Mouse (Mus musculus): ENCODE data around the gene Kpna3. TPM values are rescaled to one million over a fixed set of nuclear protein-coding genes. Genes with fewer than 3 reads are reported as not detected.
"Not testable (repeated sequence)": the region's sequence is repeated elsewhere in the genome, so short reads cannot be mapped to it uniquely, and the experiment has no call there.

Gene Kpna3
- total RNA-seq (2015; ENCODE audit: low replicate concordance), result 12.7 and 17.6 TPM in 2 replicates
- total RNA-seq (2017; ENCODE audit: low replicate concordance), result 11.0 and 13.4 TPM in 2 replicates

GRCm38 (mm10) chr14:61439661-61440559 lies at the start of gene Kpna3:
Gene Kpna3, minus strand, starts transcription at chr14:61439874.
- ATAC-seq (replicated peaks; ENCODE audit: low FRiP score, poor library complexity, severe bottlenecking), result peak; percentile 97

GRCm38 (mm10) chr14:61460365-61460764 lies 20.7 kb upstream of the Kpna3 start:
- no peak for ATAC-seq (replicated peaks; ENCODE audit: low FRiP score, poor library complexity, severe bottlenecking)

DNA sequence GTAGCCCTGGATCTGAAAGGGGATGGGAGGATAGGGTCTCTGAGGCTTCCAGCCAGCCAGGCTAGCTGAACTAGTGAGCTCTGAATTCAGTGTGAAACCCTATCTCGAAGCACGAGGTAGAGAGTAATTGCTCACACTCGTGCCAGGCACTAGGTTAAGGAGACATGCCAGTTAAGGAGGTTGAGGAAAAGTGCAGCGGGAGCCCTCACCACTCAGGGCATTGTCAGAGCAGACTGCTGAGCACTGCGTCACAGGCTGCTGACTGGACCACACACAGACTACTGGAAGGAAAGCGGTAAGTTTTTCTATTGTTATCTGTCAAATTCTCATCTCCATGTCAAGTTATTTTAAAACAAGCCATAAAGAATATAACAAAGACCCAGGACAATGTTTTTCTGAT lies 17.8 kb upstream of the Kpna3 start:
- no peak for ATAC-seq (replicated peaks; ENCODE audit: low FRiP score, poor library complexity, severe bottlenecking)

- ATAC-seq (replicated peaks; ENCODE audit: low FRiP score, poor library complexity, severe bottlenecking), result no peak
Measured at GRCm38 (mm10) chr14:61455571-61455970, 15.9 kb upstream of the Kpna3 start.

DNA sequence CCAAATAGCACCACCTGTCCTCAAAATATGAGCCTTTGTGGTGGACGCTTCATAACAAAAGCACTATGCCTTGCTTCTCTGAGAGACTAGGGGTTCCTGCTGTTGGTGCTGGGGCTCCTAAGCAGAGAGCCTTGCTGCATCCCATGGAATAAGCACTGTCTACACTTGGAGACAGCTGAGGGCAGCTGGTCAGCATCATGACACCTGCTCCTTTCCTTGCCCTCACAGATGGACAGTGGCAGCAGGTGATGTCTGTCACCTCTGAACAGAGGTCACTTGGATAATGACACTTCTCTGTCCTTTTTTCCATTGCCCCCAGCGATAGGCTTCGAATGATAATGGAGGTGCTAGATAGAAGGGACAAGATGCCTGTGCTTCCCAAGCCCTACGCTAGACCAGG lies 13.4 kb upstream of the Kpna3 start:
- no peak for ATAC-seq (replicated peaks; ENCODE audit: low FRiP score, poor library complexity, severe bottlenecking)

DNA sequence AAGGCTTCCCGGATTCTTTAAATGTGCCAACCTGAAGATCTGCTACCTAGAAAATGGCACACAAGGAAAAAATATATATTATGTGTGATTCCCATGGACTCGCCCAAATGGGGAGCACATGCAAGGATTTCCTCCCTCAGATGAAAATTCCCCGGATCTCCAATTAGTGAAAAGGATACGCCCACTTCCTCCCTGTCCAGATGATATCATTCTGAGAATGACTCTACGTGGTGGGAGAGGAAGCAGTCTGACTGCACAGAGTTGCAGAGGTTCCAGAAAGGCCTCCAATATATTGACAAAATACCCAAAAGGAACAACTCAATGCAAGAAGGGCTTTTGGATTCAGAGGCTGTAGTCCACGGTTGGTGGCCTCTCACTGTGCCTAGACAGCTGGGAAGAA lies 12.8 kb upstream of the Kpna3 start:
- ATAC-seq (replicated peaks; ENCODE audit: low FRiP score, poor library complexity, severe bottlenecking), result no peak

- no peak for ATAC-seq (replicated peaks; ENCODE audit: low FRiP score, poor library complexity, severe bottlenecking)
Measured at GRCm38 (mm10) chr14:61447775-61448174, 8.1 kb upstream of the Kpna3 start.

DNA sequence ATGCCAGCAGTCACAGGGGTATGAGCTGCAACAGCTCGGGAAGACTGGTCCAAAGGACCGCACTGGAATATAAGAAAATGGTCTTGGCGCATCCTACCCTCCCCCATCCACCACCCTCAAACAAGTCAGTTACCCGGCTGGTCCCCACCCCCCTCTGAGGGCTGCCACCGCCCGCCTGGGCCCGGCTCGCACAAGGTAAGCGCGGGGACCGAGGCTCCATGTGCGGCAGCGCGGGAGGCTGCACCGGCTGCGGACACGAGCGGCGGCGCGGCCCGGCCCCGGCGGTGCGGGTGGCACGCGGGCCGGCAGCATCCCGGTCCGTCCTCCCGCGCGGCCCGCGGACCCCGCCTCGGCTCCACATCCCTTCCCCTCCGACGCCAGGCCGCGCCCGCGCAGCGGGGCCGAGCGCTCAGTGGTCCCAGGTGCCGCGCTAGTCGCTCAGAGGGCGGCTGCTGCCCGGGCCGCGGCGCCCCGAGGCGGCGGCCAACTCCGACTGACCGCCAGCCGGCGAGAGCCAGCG lies 473 bp downstream of the Kpna3 start:
- peak; percentile 40 for ATAC-seq (replicated peaks; ENCODE audit: low FRiP score, poor library complexity, severe bottlenecking)

DNA sequence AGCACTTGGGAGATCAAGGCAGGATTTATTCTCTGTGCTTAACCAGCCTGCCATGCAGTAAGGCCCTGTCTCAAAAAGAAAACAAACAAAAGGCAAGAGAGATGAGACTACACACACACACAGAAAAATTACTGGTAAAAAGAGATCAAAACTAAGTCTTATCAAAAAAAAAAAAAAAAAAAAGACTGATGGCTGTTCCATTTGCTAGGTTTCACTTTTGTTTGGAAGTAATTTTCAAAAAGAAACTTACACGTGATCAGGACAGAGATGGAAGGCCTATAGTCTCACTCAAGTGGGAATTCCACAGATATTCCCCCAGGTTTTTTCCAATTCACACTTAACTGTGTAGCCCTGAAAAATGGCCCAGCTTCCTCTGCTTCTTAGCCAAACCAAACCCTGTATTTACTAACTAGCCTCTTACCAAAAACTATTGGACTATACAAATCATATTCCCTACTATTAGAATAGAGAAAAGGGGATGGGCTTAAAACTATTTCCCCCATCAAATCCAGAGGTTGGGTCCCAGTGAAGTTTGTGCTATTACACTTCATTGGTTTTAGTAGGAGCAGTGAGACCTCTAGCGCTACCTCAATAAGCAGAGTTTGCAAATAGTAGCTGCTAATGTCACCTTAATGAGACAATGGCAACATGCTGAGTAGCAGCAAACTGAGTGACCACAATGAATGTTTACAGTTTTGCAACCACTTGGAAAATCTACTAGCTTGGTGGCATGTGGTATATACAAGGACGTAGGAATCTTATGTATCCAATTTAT lies 1.3 kb downstream of the Kpna3 start:
- no peak for ATAC-seq (replicated peaks; ENCODE audit: low FRiP score, poor library complexity, severe bottlenecking)

DNA sequence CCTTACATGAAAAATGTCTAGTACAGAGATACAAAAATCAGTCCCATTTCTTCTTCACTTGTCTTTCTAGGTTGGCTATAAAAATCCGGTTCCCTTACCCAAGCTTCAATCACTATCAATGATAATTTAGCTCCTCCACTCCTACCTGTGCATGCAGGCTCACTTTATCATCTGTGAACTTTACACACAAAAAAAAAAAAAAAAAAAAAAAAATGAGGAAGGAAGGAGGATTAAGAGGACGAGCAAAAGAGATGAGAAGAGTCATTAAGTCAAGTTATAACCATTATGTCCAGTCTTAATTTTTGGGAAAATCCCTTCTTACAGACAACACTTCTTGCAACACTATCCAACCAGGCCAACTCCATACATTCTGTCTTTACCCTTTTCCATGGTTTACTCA lies 2.8 kb downstream of the Kpna3 start:
- ATAC-seq (replicated peaks; ENCODE audit: low FRiP score, poor library complexity, severe bottlenecking), result no peak

DNA sequence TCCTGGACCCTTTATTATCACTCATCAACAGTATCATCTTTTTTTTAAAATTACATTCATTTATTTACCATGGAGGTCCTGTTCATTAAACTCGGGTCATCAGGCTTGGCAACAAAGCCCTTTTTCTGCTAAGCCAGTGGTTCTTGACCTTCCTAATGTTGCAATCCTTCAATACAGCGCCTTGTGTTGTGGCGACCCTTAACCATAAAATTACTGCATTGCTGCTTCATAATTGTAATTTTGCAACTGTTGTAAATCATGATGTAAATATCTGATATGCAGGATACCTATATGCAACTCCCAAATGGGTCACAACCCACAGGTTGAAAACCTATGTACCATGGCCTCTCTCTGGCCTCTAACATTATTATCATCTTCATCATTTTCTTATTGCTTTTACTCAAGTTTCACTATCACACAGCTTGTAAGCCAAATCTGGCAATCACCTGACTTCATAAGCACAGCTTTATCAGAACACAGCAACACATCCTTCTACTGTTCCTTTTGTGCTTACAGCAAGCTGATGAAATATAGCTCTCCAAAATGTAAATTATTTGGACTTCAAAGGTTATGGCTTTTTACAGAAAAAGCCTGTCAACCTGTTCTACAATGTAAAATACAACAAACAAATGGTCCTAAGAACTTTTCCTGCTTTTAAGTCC lies 11.4 kb downstream of the Kpna3 start:
- ATAC-seq (replicated peaks; ENCODE audit: low FRiP score, poor library complexity, severe bottlenecking), result no peak

GRCm38 (mm10) chr14:61427095-61427494 lies 12.6 kb downstream of the Kpna3 start:
- not testable (repeated sequence) for ATAC-seq (replicated peaks; ENCODE audit: low FRiP score, poor library complexity, severe bottlenecking)

GRCm38 (mm10) chr14:61425080-61425665 lies 14.5 kb downstream of the Kpna3 start:
- no peak for ATAC-seq (replicated peaks; ENCODE audit: low FRiP score, poor library complexity, severe bottlenecking)

GRCm38 (mm10) chr14:61415719-61416118 lies 24.0 kb downstream of the Kpna3 start:
- ATAC-seq (replicated peaks; ENCODE audit: low FRiP score, poor library complexity, severe bottlenecking), result no peak

- no peak for ATAC-seq (replicated peaks; ENCODE audit: low FRiP score, poor library complexity, severe bottlenecking)
Measured at GRCm38 (mm10) chr14:61415311-61415710, 24.4 kb downstream of the Kpna3 start.

GRCm38 (mm10) chr14:61414808-61415207 lies 24.9 kb downstream of the Kpna3 start:
- no peak for ATAC-seq (replicated peaks; ENCODE audit: low FRiP score, poor library complexity, severe bottlenecking)

DNA sequence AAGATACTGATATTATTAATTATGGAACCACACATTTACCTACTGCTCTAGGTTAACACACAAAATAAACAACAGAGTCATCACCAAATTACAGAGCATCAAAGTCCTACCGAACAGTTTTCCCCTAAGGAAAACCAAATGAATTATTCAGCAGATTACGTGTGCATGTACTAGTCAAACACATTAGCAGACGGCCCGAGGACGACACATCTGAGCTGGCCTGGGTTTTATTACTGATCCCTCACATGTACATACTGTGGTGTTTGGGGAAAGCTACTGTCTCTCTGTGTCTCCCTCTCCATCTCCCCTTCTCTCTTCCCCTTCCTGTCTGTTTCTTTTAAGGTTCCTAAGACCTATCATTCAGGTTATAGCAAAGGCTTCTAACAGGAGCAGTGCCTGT lies 25.5 kb downstream of the Kpna3 start:
- ATAC-seq (replicated peaks; ENCODE audit: low FRiP score, poor library complexity, severe bottlenecking), result no peak

DNA sequence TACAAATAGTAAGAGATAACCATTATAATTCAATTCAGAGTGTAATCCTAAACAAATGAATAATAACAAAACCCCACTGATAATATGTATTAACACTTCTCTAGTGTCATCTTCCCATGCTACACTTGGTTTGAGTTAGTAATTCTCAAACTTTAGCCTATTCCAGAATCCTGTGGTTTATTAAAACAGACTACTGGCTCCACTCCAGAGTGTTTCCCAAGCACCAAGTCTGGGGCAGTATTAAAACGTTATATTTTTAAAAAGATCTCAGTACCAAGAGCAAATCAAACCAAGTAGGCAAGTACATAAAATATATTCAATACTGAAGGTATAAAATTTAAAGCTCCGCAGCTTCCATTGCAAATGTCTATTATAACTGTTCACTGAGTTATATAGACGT lies 26.0 kb downstream of the Kpna3 start:
- ATAC-seq (replicated peaks; ENCODE audit: low FRiP score, poor library complexity, severe bottlenecking), result no peak

GRCm38 (mm10) chr14:61410020-61410419 lies 29.7 kb downstream of the Kpna3 start:
- ATAC-seq (replicated peaks; ENCODE audit: low FRiP score, poor library complexity, severe bottlenecking), result no peak

- no peak for ATAC-seq (replicated peaks; ENCODE audit: low FRiP score, poor library complexity, severe bottlenecking)
Measured at GRCm38 (mm10) chr14:61407055-61407454, 32.6 kb downstream of the Kpna3 start.
